Comparison of ENCODE assay signal across 8 mouse cellular contexts in the genomic region with DNA sequence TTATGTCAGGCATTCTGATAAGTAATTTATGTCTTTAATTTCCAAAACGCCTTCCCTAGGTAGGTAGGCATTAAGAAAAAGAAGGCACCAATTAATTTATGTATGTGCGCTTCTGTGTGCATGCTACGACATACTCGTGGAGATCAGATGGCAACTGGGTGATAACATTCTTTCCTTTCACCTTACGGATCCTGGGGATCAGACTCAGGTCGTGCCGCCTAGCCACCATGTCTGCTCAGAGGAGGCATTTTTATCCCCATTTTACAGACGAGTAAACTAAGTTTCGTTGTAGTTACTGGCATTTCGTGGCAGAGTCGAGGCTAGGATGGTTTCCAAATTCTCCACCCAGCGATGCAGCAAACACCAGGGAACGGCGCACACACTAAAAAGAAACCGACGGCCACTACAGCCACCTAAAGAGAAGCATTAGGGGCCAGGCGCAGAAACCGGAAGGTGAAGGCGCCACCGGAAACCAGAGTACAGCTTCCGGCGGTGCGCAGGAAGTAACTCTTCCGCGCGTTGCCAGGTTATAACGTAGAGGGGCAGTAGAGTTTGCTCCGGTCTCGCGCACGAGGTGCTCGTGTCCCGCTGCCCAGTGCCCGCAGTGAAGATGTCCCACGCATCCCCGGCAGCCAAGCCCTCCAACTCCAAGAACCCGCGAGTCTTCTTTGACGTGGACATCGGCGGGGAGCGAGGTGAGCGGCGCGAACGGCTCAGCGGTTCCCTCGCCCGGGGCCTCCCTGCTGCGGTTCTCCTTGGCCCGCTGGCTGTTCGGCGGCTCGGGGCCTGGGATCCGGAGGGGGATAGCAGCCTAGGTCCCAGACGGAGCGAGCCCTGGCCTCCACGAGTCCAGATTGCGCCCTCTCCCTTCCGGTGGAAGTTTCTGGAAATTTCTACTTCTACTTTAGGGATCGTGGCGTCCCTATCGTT. TPM values are rescaled to one million over a fixed set of nuclear protein-coding genes. Genes with fewer than 3 reads are reported as not detected.
DNase-seq lines count a peak whose midpoint lies in the region; ATAC-seq lines count a peak whose summit lies in the region.

Gene Ppid, plus strand, starts transcription at position 480 of the 930 bp plus-strand sequence.

- peak within 1 kb of the TSS; percentile 65 for H3K4me3 ChIP-seq in hindbrain, embryonic 16.5 days (ENCODE audit: low read length)
- H3K4me3 ChIP-seq in megakaryocyte, embryonic 14.5 days (replicated peaks), result peak within 1 kb of the TSS; percentile 97

- peaks cover 13% of the 10 kb centered on the region for H3K4me1 ChIP-seq in hindbrain, embryonic 16.5 days (ENCODE audit: control insufficient read depth, insufficient read depth, low read depth, low read length)
- peaks cover 33% of the 10 kb centered on the region for H3K4me1 ChIP-seq in megakaryocyte, embryonic 14.5 days

- H3K27me3 ChIP-seq in hindbrain, embryonic 16.5 days (replicated peaks; ENCODE audit: control insufficient read depth, insufficient read depth, low read length), result no peaks in the 10 kb centered on the region
- H3K27me3 ChIP-seq in megakaryocyte, embryonic 14.5 days (replicated peaks), result no peaks in the 10 kb centered on the region

- peak; percentile 61 for DNase-seq in WW6 (ENCODE audit: low read depth, low spot score)
- peak; percentile 76 to 79 for DNase-seq in cerebellum, postnatal 36 days
- DNase-seq in frontal cortex, postnatal 36 days (ENCODE audit: low spot score in 2 of 2), result peak; percentile 71 to 82
- peak; percentile 58 to 63 for DNase-seq in left cerebral cortex, adult 8-10 months (ENCODE audit: low spot score in 2 of 2)
- peak; percentile 78 for DNase-seq in right cerebral cortex, postnatal 14 days
- peak; percentile 57 to 80 for DNase-seq in urinary bladder, postnatal 36 days (ENCODE audit: low spot score in 2 of 2)

- H3K9me3 ChIP-seq in hindbrain, embryonic 16.5 days (ENCODE audit: control insufficient read depth, low read length), result no peaks in the 10 kb centered on the region
- H3K9me3 ChIP-seq in megakaryocyte, embryonic 14.5 days, result no peaks in the 10 kb centered on the region

- peaks cover 13% of the 10 kb centered on the region for H3K36me3 ChIP-seq in hindbrain, embryonic 16.5 days (ENCODE audit: control insufficient read depth, insufficient read depth, low read length)
- H3K36me3 ChIP-seq in megakaryocyte, embryonic 14.5 days (replicated peaks; ENCODE audit: low read length), result peaks cover 29% of the 10 kb centered on the region

- whole genome bisulfite sequencing in hindbrain, embryonic 16.5 days, result 3% methylated on average over 63 of the region's 63 CpGs

- peak within 1 kb of the TSS; percentile 77 for H3K9ac ChIP-seq in hindbrain, embryonic 16.5 days (ENCODE audit: low read depth, low read length)

- peak within 1 kb of the TSS; percentile 83 for H3K4me2 ChIP-seq in hindbrain, embryonic 16.5 days (ENCODE audit: low read length)

- ATAC-seq in hindbrain, embryonic 16.5 days, result peak; percentile 92

- peak within 1 kb of the TSS; percentile 74 for H3K27ac ChIP-seq in hindbrain, embryonic 16.5 days (ENCODE audit: low read depth, low read length)

RNA-seq across cellular contexts. Expression of gene Ppid, which starts in this region (rescaled TPM):
- polyA plus RNA-seq in hindbrain, embryonic 16.5 days (2015; fragmentation: Nextera tagmentation; extraction: Ambion mirVana), result 145 and 146 TPM in 2 replicates
- 10 to 100 TPM; 60.5 to 75.1 (median 64.0) TPM for total RNA-seq in left cerebral cortex, adult 8-10 months (2022)
- 7.8 TPM in 1 of 2 replicates, not detected in the other for polyA plus RNA-seq in megakaryocyte, embryonic 14.5 days (2012; ENCODE audit: insufficient read depth, low replicate concordance)

Comparison
In these comparisons a context has a peak if more than half of its experiments do, and no peak if none do; other contexts are left out.
1. Peak in every context shown above with its lines: DNase-seq, ATAC-seq, H3K4me3 ChIP-seq and H3K27ac ChIP-seq.
2. RNA of gene Ppid (polyA plus RNA-seq): 145 to 146 TPM in hindbrain, embryonic 16.5 days; 7.8 TPM in megakaryocyte, embryonic 14.5 days; every median in the first group is over 10 times any median in the second.